Mouse (Mus musculus): ENCODE results near the gene Pot1a.
A peak's percentile ranks its signal among the peaks of the same experiment; 100 is the strongest.

Gene Pot1a

GRCm38 (mm10) chr6:25808806-25809495 lies at the start of gene Pot1a:
Pot1a (minus strand) TSS chr6:25809246.
- peak; percentile 94 for DNase-seq (ENCODE audit: low spot score)

- DNase-seq (ENCODE audit: low spot score): no peak
Observed at GRCm38 (mm10) chr6:25836261-25836660, 27.2 kb upstream of the Pot1a start.

- DNase-seq (ENCODE audit: low spot score): no peak
Observed at GRCm38 (mm10) chr6:25806021-25806420, 3.0 kb downstream of the Pot1a start.

- no peak for DNase-seq (ENCODE audit: low spot score)
Observed at GRCm38 (mm10) chr6:25802269-25802668, 6.8 kb downstream of the Pot1a start.

GRCm38 (mm10) chr6:25801230-25801629 lies 7.8 kb downstream of the Pot1a start:
- DNase-seq (ENCODE audit: low spot score): no peak

- no peak for DNase-seq (ENCODE audit: low spot score)
Observed at GRCm38 (mm10) chr6:25768238-25768637, 40.8 kb downstream of the Pot1a start.

GRCm38 (mm10) chr6:25767552-25767951 lies 41.5 kb downstream of the Pot1a start:
- no peak for DNase-seq (ENCODE audit: low spot score)

- DNase-seq (ENCODE audit: low spot score): no peak
Observed at GRCm38 (mm10) chr6:25767073-25767472, 42.0 kb downstream of the Pot1a start.

GRCm38 (mm10) chr6:25766283-25766682 lies 42.8 kb downstream of the Pot1a start:
- DNase-seq (ENCODE audit: low spot score): no peak

GRCm38 (mm10) chr6:25752651-25753050 lies 56.4 kb downstream of the Pot1a start:
- no peak for DNase-seq (ENCODE audit: low spot score)

GRCm38 (mm10) chr6:25736533-25736932 lies 72.5 kb downstream of the Pot1a start:
- no peak for DNase-seq (ENCODE audit: low spot score)

GRCm38 (mm10) chr6:25726560-25726959 lies 82.5 kb downstream of the Pot1a start:
- DNase-seq (ENCODE audit: low spot score): no peak

GRCm38 (mm10) chr6:25710601-25711000 lies 98.4 kb downstream of the Pot1a start:
- DNase-seq (ENCODE audit: low spot score): no peak

- DNase-seq (ENCODE audit: low spot score): no peak
Observed at GRCm38 (mm10) chr6:25709250-25709895, 99.7 kb downstream of the Pot1a start.

GRCm38 (mm10) chr6:25699956-25700355 lies 109.1 kb downstream of the Pot1a start:
- no peak for DNase-seq (ENCODE audit: low spot score)
